Mouse (Mus musculus) bone marrow, adult 2 months (tissue): Measurements from ENCODE around the gene Lin28b. TPM values are rescaled to one million over a fixed set of nuclear protein-coding genes. Genes with fewer than 3 reads are reported as not detected.
"Not testable (repeated sequence)": the region's sequence is repeated elsewhere in the genome, so short reads cannot be mapped to it uniquely, and the experiment has no call there.

Source experiments
- H3K27ac ChIP-seq: fragments of 200-500 bp; 2 replicates; pipeline ENCODE4 v1.5.1; 2012; ENCODE audit warnings: low read depth, mild to moderate bottlenecking, control low read depth, inconsistent platforms, low read length; ENCODE audit not compliant: control insufficient read depth, poor library complexity, insufficient read depth
- H3K4me1 ChIP-seq: fragments of 200-500 bp; 2 replicates; pipeline ENCODE4 v1.6.1; 2011; ENCODE audit warnings: low read length; ENCODE audit not compliant: control insufficient read depth, insufficient read depth
- H3K4me3 ChIP-seq: fragments of 200-500 bp; replicated peaks from 2 replicates; pipeline ENCODE3; 2011; ENCODE audit warnings: mild to moderate bottlenecking, low read depth, low read length, control low read depth; ENCODE audit not compliant: control insufficient read depth
- CTCF ChIP-seq: fragments of 200-500 bp; IDR thresholded peaks from 2 replicates; pipeline ENCODE4 v1.5.1; 2011; ENCODE audit warnings: low read length, control low read depth; ENCODE audit not compliant: control insufficient read depth, insufficient read depth
- POLR2A ChIP-seq: fragments of 200-500 bp; IDR thresholded peaks from 2 replicates; pipeline ENCODE4 v1.6.1; 2011; ENCODE audit warnings: low read depth, mild to moderate bottlenecking, control low read depth, low read length, borderline replicate concordance; ENCODE audit not compliant: control insufficient read depth
- WGBS: fragments of 180-500 bp; shearing (Covaris S2); methylation state at CpG from one replicate; pipeline ENCODE4 v1.1.7; 2018; 5-methylcytosine and 5-hydroxymethylcytosine counted together
- polyA plus RNA-seq: library from polyadenylated mRNA; stranded (reverse); fragments of >200 nt; gene quantifications from 2 replicates; pipeline ENCODE4 v1.2.4, GENCODE M21; 2011; ENCODE audit warnings: low replicate concordance; ENCODE audit not compliant: missing spikeins, insufficient read depth, insufficient read length

Gene Lin28b
- polyA plus RNA-seq, 1 experiment: 0.40 TPM

GRCm38 (mm10) chr10:45381937-45382636 is 104.1 kb downstream of the Lin28b start:
- H3K4me1 ChIP-seq: no peaks in the 10 kb centered on the region

DNA sequence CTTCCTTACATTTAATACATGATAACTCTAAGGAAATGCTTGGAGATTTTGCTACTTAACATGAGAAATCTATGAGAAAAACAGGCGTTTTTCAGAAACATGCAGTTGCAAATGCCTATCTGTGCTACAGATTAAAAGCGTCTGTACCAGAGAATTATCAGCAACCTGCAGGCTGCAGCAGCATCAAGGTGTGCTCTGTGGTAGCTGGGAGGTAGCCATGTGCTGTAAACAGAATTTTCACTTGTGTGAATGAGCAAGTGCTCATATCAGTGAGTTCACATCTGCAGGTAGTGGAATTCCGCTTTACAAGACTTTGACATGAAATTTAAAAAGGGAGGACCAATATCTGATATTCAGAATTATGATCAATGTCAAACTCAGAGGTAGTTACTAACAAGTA is 107.9 kb downstream of the Lin28b start:
- no peaks in the 10 kb centered on the region for H3K4me1 ChIP-seq
- 68% methylated on average over 3 of the region's 3 CpGs for WGBS
- H3K4me3 ChIP-seq: no peak overlapping the region
- TF ChIP-seq POLR2A (no peak), CTCF (no peak)
- no peak overlapping the region for H3K27ac ChIP-seq

More at GRCm38 (mm10) chr10:45381937-45382636, 104.1 kb downstream of the Lin28b start:
- no peak overlapping the region for H3K4me3 ChIP-seq
- TF ChIP-seq CTCF: no peak
- TF ChIP-seq POLR2A: no peak
- no peak overlapping the region for H3K27ac ChIP-seq

DNA sequence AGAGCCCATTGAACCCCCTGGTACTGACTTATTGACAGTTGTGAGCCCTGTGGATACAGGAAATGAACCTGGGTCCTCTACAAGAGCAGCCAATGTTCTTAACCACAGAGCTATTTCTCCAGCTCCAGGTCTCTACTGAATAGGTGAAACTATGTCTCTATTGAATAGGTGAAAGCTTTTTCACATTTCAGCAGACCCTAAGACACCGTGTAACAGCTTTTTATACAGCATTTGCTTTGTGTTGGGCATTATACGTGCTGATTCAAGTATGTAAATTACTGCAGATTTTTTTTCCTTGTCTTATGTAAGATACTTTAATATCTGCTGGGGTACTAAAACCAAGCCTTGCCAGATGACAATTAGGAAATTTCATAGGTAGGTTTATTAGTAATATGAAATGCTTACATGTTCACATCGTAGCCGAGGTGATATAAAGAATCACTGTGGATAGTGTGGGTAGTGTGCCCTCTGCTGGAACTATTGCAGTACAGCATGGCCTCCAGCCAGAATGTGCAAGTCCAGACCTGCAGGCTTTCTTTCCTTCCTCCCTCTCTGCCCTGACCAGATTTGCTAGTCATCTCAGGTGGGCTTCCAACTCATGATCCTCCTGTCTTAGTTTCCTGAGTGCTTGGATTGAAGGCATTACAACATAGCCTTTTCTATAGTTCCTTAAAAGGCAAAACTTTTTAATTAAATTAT is 113.1 kb downstream of the Lin28b start:
- no peak overlapping the region for H3K4me3 ChIP-seq
- WGBS: 34% methylated on average over 4 of the region's 4 CpGs
- H3K27ac ChIP-seq: no peak overlapping the region
- TF ChIP-seq POLR2A (no peak), CTCF (peak; percentile 67)
- H3K4me1 ChIP-seq: no peaks in the 10 kb centered on the region

DNA sequence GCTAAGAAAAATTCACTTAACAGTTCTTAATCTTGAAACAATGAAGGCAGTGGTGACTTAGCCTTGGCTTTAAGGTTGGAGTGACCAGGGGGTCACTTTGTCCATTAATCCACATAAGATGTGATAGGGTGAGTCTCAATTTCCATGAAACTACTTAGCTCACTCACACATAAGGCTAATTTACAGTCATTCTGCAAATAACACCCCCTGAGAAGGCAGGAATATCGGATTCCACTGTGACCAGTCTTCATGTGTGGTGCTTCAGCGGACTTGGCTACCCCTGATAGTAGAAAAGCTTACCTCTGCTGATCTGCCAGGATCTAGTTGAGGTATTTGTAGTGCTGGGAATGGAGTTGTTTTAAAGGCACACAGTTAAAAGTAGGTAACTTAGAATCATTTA is 115.7 kb downstream of the Lin28b start:
- no peaks in the 10 kb centered on the region for H3K4me1 ChIP-seq
- no peak overlapping the region for H3K4me3 ChIP-seq
- TF ChIP-seq CTCF (no peak), POLR2A (no peak)
- 85% methylated on average over 2 of the region's 2 CpGs for WGBS
- H3K27ac ChIP-seq: no peak overlapping the region

GRCm38 (mm10) chr10:45369639-45370038 is 116.6 kb downstream of the Lin28b start:
- Histone ChIP-seq H3K4me3 (no peak overlapping the region), H3K4me1 (no peaks in the 10 kb centered on the region), H3K27ac (no peak overlapping the region)
- 82% methylated on average over 3 of the region's 3 CpGs for WGBS
- TF ChIP-seq CTCF: no peak
- TF ChIP-seq POLR2A: no peak

DNA sequence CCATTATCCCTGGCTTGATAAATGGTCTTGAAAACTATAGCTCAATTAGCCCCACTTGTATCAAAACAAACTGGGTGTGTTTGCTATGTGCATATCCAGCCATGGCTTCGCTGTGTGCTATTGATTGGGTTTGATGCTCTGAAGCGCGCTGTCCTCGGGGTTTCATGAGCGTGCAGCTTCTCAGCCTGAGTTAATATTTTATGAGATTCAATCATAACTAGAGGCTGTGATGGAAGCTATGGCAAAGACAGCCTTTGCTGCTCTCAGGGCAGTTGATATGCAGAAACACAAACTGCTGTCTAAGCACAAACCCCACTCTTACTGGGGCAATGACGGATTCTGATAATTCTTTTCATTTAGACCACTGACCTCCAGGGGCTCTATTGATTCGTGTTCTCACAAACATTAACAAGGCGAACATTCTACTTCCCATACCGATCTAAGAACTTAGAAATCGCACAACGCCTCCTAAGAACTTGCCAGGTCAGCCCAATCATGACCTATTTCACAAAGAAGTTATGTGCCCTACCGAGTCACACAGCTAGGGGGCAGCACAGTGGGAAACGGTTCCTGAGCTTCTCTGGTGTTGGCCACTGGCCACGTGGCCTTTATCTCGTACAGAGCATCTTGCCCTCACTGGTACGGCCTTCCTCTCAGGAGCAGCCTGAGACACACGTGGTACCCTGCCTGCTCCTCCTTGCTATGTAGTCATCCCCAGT is 119.0 kb downstream of the Lin28b start:
- H3K4me3 ChIP-seq: no peak overlapping the region
- 77% methylated on average over 17 of the region's 17 CpGs for WGBS
- TF ChIP-seq CTCF (no peak), POLR2A (no peak)
- H3K4me1 ChIP-seq: no peaks in the 10 kb centered on the region
- no peak overlapping the region; the same call in 1 of the 2 replicates for H3K27ac ChIP-seq

DNA sequence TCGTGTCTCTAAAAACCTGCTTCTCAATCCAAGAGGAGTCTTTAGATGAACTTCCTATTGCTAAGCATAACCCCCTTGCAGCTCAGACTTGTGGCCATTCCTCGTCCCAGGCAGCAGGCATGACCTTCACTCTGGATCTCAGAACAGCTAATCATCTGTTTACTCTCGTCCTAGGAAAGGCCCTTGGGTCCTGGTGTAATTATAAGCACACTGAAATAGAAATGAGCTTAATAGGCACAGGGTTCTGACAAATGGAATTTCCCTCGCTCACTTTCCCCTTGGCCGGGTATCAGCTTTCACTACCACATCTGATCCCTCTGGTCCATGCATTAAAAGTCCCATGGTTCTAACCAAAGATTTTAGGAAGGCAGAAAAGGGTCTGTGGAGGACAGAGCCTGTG is 122.8 kb downstream of the Lin28b start:
- H3K4me1 ChIP-seq: no peaks in the 10 kb centered on the region
- no peak overlapping the region for H3K27ac ChIP-seq
- TF ChIP-seq CTCF: no peak
- no peak for TF ChIP-seq POLR2A
- no peak overlapping the region for H3K4me3 ChIP-seq
- WGBS: 56% methylated on average over 5 of the region's 5 CpGs

DNA sequence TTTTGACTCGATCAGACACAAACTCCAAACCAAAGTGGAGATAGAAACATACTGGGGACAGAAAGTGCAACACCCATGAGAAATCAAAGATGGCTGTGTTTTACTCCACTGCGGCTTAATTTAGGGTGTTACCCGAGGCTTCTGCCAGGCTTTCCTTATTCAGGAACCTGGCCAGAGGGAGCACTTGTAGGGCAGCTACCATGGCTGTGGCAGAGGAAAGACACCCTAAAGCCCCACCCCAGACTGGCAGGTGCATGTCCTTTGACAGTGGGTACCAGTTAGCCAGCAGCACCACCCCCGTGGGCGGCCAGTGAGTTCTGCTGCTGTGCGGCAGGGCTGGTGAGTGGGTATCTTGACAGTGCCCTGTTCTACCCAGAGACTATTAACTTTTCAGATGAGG is 130.1 kb downstream of the Lin28b start:
- no peak for TF ChIP-seq POLR2A
- TF ChIP-seq CTCF: no peak
- no peaks in the 10 kb centered on the region for H3K4me1 ChIP-seq
- 86% methylated on average over 6 of the region's 6 CpGs for WGBS
- no peak overlapping the region for H3K27ac ChIP-seq
- H3K4me3 ChIP-seq: no peak overlapping the region

DNA sequence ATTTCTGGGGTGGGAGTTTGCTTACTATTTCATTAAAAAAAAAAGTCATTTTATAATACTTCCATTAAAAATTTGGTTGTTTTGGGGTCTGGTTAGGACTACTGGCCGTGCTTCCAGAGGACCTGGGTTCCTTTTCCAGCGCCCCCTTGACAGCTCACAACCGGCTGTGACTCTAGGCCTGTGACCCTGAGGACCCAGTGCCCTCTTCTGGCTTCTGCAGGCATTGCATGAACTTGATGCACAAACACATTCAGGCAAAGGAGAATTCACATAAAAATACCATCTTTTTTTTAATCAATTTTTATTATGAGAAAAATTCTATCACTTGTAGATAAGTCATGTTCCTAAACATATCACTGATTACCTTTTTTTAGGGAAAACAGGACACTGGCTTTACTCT is 138.1 kb downstream of the Lin28b start:
- 80% methylated on average over 3 of the region's 3 CpGs for WGBS
- not testable (repeated sequence) for H3K27ac ChIP-seq, H3K4me1 ChIP-seq, H3K4me3 ChIP-seq
